Mouse (Mus musculus) heart, embryonic 12.5 days (tissue): ENCODE data around the gene Gfra1. TPM values are rescaled to one million over a fixed set of nuclear protein-coding genes. Genes with fewer than 3 reads are reported as not detected.

Source experiments
- ATAC-seq: fragments of 200-750 bp; cut with Nextera tagmentation; 2 replicates; pipeline ENCODE4 v1.8.0; 2017; ENCODE audit warnings: moderate TSS enrichment, moderate library complexity; ENCODE audit not compliant: insufficient number of reproducible peaks, low FRiP score
- H3K27ac ChIP-seq: fragments of 300-500 bp; sonication (generic); 2 replicates; pipeline ENCODE4 v1.5.1; 2016; ENCODE audit warnings: mild to moderate bottlenecking, moderate library complexity; ENCODE audit not compliant: poor library complexity, severe bottlenecking
- H3K27me3 ChIP-seq: fragments of 300-500 bp; sonication (generic); replicated peaks from 2 replicates; pipeline ENCODE4 v1.6.1; 2016; ENCODE audit warnings: mild to moderate bottlenecking, moderate library complexity
- H3K36me3 ChIP-seq: fragments of 300-500 bp; sonication (generic); 2 replicates; pipeline ENCODE4 v1.6.1; 2016; ENCODE audit warnings: mild to moderate bottlenecking, moderate library complexity
- H3K4me1 ChIP-seq: fragments of 300-500 bp; sonication (generic); replicated peaks from 2 replicates; pipeline ENCODE4 v1.6.1; 2016; ENCODE audit warnings: mild to moderate bottlenecking
- H3K4me2 ChIP-seq: fragments of 300-500 bp; sonication (generic); 2 replicates; pipeline ENCODE4 v1.6.1; 2016; ENCODE audit warnings: mild to moderate bottlenecking, moderate library complexity
- H3K4me3 ChIP-seq: fragments of 300-500 bp; sonication (generic); 2 replicates; pipeline ENCODE4 v1.5.1; 2016; ENCODE audit warnings: mild to moderate bottlenecking
- H3K9ac ChIP-seq: fragments of 300-500 bp; sonication (generic); 2 replicates; pipeline ENCODE4 v1.6.1; 2016; ENCODE audit warnings: mild to moderate bottlenecking, moderate library complexity
- H3K9me3 ChIP-seq: fragments of 300-500 bp; sonication (generic); replicated peaks from 2 replicates; pipeline ENCODE4 v1.6.1; 2016; ENCODE audit warnings: mild to moderate bottlenecking, moderate library complexity
- WGBS: fragments of 180-500 bp; shearing (Covaris S2); methylation state at CpG from one replicate; pipeline ENCODE4 v1.1.7; 2016; 5-methylcytosine and 5-hydroxymethylcytosine counted together
- polyA plus RNA-seq: library from polyadenylated mRNA; unstranded; fragments of >200 nt; fragmentation: Nextera tagmentation; extraction: Ambion mirVana; gene quantifications from 2 replicates; pipeline ENCODE4 v1.2.1, GENCODE M21; 2016

The Gfra1 gene
- polyA plus RNA-seq, 1 experiment from 2014 or later = 6.1 TPM

DNA sequence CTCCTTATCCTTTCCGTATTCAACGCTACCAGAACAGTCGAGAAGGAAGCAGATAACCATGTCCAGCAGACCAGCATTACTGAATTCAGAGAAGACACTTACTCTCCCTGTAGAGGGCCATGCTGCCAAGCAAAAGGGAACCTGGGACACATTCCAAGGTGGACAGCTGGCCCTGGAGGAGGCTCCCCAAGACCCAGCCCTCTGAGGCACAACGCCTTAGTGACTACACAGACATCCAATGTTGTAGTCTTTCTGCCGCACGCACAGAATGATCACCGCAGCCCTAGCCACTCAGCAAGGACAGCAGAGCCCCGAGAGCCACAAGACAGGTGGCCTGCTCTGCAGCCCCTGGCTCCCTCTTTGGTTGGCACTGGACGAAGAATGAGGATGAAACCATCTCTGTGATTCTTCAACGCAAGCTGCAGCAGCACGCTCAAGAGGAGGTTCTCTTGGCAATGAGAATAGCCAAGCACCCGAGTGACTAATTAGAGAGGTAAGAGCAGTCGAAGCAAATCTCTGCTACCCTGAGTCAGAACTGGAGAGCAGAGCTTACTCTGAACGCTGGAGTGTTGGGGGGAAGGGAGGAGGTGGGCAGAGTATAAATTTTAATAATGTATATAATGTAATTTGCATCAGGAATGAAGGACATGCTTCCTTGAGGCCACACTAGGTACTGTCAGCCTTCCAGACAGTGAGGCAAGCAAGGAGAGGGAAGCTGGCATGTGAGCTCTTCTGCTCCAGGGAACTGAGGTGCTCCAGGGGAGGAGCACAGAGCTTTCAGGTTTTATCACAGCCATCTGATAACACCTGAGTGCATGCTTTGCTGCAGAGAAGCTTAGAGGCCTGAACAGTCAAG lies 159.5 kb downstream of the Gfra1 start:
- Histone ChIP-seq H3K4me3 (no peak overlapping the region), H3K36me3 (no peaks in the 10 kb centered on the region), H3K27ac (no peak overlapping the region), H3K9ac (no peak overlapping the region; the same call in 1 of the 2 replicates), H3K4me2 (no peak overlapping the region), H3K4me1 (peaks cover 3% of the 10 kb centered on the region; the same call in 1 of the 2 replicates), H3K9me3 (peaks cover 5% of the 10 kb centered on the region; the same call in 1 of the 2 replicates), H3K27me3 (peaks cover 5% of the 10 kb centered on the region; the same call in 1 of the 2 replicates)
- 74% methylated on average over 14 of the region's 14 CpGs for WGBS
- ATAC-seq = no peak

GRCm38 (mm10) chr19:58288145-58288544 lies 167.6 kb downstream of the Gfra1 start:
- Histone ChIP-seq H3K27ac (no peak overlapping the region), H3K4me2 (no peak overlapping the region), H3K27me3 (peaks cover 13% of the 10 kb centered on the region; the same call in 1 of the 2 replicates), H3K4me3 (no peak overlapping the region), H3K4me1 (no peaks in the 10 kb centered on the region), H3K9ac (no peak overlapping the region), H3K9me3 (no peaks in the 10 kb centered on the region), H3K36me3 (no peaks in the 10 kb centered on the region)
- 70% methylated on average over 6 of the region's 6 CpGs for WGBS
- ATAC-seq = no peak

DNA sequence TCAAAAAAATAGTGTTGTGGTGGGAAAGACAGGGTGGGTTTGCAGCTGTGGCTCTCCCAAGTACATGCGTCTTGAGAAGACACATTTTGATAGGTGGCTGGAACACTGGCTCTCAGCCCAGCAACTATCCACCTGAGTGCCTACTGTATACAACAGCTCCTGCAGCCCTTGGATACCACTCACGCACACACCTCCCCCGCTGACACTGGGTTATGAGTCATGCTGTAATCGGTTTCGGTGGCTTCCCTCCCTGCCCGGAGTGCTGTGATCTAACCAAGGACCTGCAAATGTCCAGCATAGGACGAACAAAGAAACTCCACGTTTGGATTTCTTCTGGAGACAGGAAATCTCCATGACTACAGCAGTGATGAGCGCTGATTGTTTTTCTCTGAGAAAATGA lies 180.4 kb downstream of the Gfra1 start:
- no peak overlapping the region for H3K9ac ChIP-seq
- 66% methylated on average over 9 of the region's 9 CpGs for WGBS
- H3K9me3 ChIP-seq = no peaks in the 10 kb centered on the region
- H3K4me1 ChIP-seq = no peaks in the 10 kb centered on the region
- H3K27ac ChIP-seq = no peak overlapping the region
- no peaks in the 10 kb centered on the region for H3K27me3 ChIP-seq
- no peaks in the 10 kb centered on the region for H3K36me3 ChIP-seq
- no peak for ATAC-seq
- H3K4me2 ChIP-seq = no peak overlapping the region
- H3K4me3 ChIP-seq = no peak overlapping the region

- H3K36me3 ChIP-seq = no peaks in the 10 kb centered on the region
- no peak overlapping the region for H3K27ac ChIP-seq
- no peak overlapping the region for H3K9ac ChIP-seq
- H3K4me1 ChIP-seq = no peaks in the 10 kb centered on the region
- no peak for ATAC-seq
- no peak overlapping the region for H3K4me3 ChIP-seq
- no peak overlapping the region for H3K4me2 ChIP-seq
- H3K27me3 ChIP-seq = no peaks in the 10 kb centered on the region
- no peaks in the 10 kb centered on the region for H3K9me3 ChIP-seq
- 86% methylated on average over 8 of the region's 8 CpGs for WGBS
These were observed 183.9 kb downstream of the Gfra1 start for GRCm38 (mm10) chr19:58271815-58272214.

DNA sequence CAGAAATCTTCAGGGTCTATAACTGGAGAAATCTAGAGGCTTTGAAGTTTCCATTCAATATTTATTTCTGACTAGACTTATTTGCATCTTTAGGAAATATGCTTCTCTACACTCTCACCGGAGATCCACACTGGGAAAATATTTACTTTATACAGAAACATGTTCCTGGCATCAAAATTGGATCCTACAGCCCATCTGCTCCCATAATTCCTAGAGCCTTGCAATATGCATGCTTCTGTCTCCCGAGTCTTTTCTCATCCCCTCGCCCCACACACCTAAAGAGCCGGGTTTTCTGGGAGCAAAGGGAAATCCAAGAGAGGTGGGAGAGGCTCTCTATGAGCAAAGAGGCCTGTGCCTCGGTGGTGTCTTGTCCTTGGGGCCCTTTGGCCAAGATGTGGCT lies 184.9 kb downstream of the Gfra1 start:
- Histone ChIP-seq H3K9me3 (no peaks in the 10 kb centered on the region), H3K4me2 (no peak overlapping the region), H3K9ac (no peak overlapping the region), H3K27me3 (no peaks in the 10 kb centered on the region), H3K27ac (no peak overlapping the region), H3K4me1 (no peaks in the 10 kb centered on the region), H3K4me3 (no peak overlapping the region), H3K36me3 (no peaks in the 10 kb centered on the region)
- 81% methylated on average over 5 of the region's 5 CpGs for WGBS
- ATAC-seq = no peak

- Histone ChIP-seq H3K9me3 (no peaks in the 10 kb centered on the region), H3K36me3 (no peaks in the 10 kb centered on the region), H3K4me3 (no peak overlapping the region), H3K4me1 (no peaks in the 10 kb centered on the region), H3K9ac (no peak overlapping the region), H3K27me3 (peaks cover 8% of the 10 kb centered on the region; the same call in 1 of the 2 replicates), H3K27ac (no peak overlapping the region), H3K4me2 (no peak overlapping the region)
- WGBS = 85% methylated on average over 4 of the region's 4 CpGs
- no peak for ATAC-seq
These were observed 187.2 kb downstream of the Gfra1 start for GRCm38 (mm10) chr19:58268476-58268875.

DNA sequence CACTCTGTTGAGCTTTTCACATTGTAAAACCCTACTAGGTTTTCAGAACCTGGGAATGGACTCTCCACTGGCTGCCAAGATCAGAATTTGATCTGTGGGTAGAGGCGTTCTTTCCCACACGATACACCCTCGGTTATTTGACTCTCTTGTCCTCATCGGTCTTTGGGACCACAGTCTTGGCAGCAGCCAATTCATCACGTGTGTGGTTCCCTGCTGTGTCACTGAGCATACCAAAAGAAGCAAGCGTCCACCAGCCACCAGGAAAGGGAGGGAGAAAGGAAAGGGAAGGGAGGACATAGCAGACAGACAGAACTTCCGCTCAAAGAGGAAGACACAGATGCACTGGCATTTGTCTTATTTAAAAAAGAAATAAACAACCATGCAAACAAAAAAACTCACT lies 189.1 kb downstream of the Gfra1 start:
- no peaks in the 10 kb centered on the region for H3K4me1 ChIP-seq
- no peak overlapping the region for H3K27ac ChIP-seq
- H3K4me2 ChIP-seq = no peak overlapping the region
- no peak overlapping the region for H3K9ac ChIP-seq
- peaks cover 11% of the 10 kb centered on the region for H3K27me3 ChIP-seq
- WGBS = 56% methylated on average over 7 of the region's 7 CpGs
- ATAC-seq = no peak
- no peak overlapping the region for H3K4me3 ChIP-seq
- H3K36me3 ChIP-seq = no peaks in the 10 kb centered on the region
- H3K9me3 ChIP-seq = no peaks in the 10 kb centered on the region

DNA sequence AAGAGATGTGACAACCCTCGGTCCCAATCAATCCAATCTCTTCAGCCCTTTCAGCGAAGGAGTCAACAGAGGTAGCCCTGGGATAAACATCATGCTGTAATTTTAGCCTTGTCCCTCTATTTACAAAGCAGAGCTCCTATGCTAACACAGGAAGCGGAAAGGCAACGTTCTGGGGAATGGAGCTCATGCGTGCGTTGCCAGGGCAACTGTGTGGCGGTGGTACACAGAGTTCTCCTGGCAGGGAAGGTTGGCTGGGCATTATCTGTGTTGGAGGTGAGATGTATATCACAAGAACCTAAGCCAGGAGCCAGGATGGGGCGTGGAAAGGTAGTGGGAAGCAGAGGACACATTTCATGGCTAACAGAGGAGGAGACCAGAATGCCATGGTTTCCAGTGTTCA lies 194.8 kb downstream of the Gfra1 start:
- Histone ChIP-seq H3K4me3 (no peak overlapping the region), H3K36me3 (no peaks in the 10 kb centered on the region), H3K27me3 (peaks cover 33% of the 10 kb centered on the region), H3K9ac (no peak overlapping the region), H3K9me3 (no peaks in the 10 kb centered on the region), H3K4me2 (no peak overlapping the region), H3K4me1 (no peaks in the 10 kb centered on the region), H3K27ac (no peak overlapping the region)
- WGBS = 77% methylated on average over 8 of the region's 8 CpGs
- ATAC-seq = no peak

DNA sequence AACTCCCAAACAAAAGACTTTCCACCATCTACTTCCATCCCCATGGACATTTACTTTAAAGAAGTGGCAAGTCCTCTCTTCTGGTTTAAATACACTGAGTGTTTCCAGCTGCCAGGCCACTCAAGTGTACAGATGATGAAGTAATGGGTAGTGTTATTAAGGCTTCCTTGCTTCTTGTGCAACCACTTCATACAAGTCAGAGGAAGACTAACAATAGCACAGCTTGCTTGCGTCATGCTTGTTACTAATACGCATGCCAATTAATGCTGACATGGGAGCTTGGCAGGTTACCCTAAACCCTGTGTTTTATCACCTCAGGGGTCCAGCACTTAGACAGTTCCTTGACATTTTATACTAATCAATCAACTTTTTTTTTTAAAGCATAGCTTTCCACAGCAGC lies 196.5 kb downstream of the Gfra1 start:
- peaks cover 33% of the 10 kb centered on the region for H3K27me3 ChIP-seq
- H3K4me1 ChIP-seq = peaks cover 6% of the 10 kb centered on the region; the same call in 1 of the 2 replicates
- H3K9me3 ChIP-seq = no peaks in the 10 kb centered on the region
- no peaks in the 10 kb centered on the region for H3K36me3 ChIP-seq
- no peak overlapping the region for H3K9ac ChIP-seq
- no peak overlapping the region for H3K4me2 ChIP-seq
- 71% methylated on average over 2 of the region's 2 CpGs for WGBS
- no peak for ATAC-seq
- no peak overlapping the region for H3K4me3 ChIP-seq
- H3K27ac ChIP-seq = no peak overlapping the region

- Histone ChIP-seq H3K4me2 (no peak overlapping the region), H3K4me3 (no peak overlapping the region), H3K4me1 (peaks cover 11% of the 10 kb centered on the region; the same call in 1 of the 2 replicates), H3K9me3 (no peaks in the 10 kb centered on the region), H3K36me3 (no peaks in the 10 kb centered on the region), H3K9ac (no peak overlapping the region), H3K27me3 (peaks cover 41% of the 10 kb centered on the region), H3K27ac (no peak overlapping the region)
- ATAC-seq = no peak
- 77% methylated on average over 3 of the region's 3 CpGs for WGBS
These were observed 199.2 kb downstream of the Gfra1 start for GRCm38 (mm10) chr19:58256485-58256884.

- H3K4me3 ChIP-seq = no peak overlapping the region
- WGBS = 75% methylated on average over 7 of the region's 7 CpGs
- no peak overlapping the region for H3K9ac ChIP-seq
- no peak overlapping the region for H3K27ac ChIP-seq
- peaks cover 11% of the 10 kb centered on the region; the same call in 1 of the 2 replicates for H3K4me1 ChIP-seq
- no peaks in the 10 kb centered on the region for H3K36me3 ChIP-seq
- peaks cover 47% of the 10 kb centered on the region for H3K27me3 ChIP-seq
- H3K9me3 ChIP-seq = no peaks in the 10 kb centered on the region
- no peak for ATAC-seq
- no peak overlapping the region for H3K4me2 ChIP-seq
These were observed 200.3 kb downstream of the Gfra1 start for GRCm38 (mm10) chr19:58255394-58255793.
